Mouse (Mus musculus): ENCODE data around the gene Fscn2. TPM values are rescaled to one million over a fixed set of nuclear protein-coding genes. Genes with fewer than 3 reads are reported as not detected.
"Not testable (repeated sequence)": the region's sequence is repeated elsewhere in the genome, so short reads cannot be mapped to it uniquely, and the experiment has no call there.

The Fscn2 gene
- polyA plus RNA-seq, 1 experiment from 2014 or later, result 1.4 TPM

GRCm38 (mm10) chr11:120335431-120336021 lies 25.8 kb upstream of the Fscn2 start:
- H3K27ac ChIP-seq (replicated peaks), result no peak overlapping the region
- no peak overlapping the region for H3K9ac ChIP-seq (replicated peaks)
- no peak for ATAC-seq (ENCODE audit: low FRiP score)
- H3K36me3 ChIP-seq, result no peaks in the 10 kb centered on the region
- no peaks in the 10 kb centered on the region for H3K4me1 ChIP-seq
- H3K4me2 ChIP-seq, result no peak overlapping the region
- 0 out of 2 replicates have a peak, but pooled peaks cover 3% of the 10 kb centered on the region for H3K9me3 ChIP-seq (replicated peaks)
- 83% methylated on average over 6 of the region's 6 CpGs for WGBS
- no peaks in the 10 kb centered on the region for H3K27me3 ChIP-seq (replicated peaks)
- no peak overlapping the region for H3K4me3 ChIP-seq (replicated peaks)

DNA sequence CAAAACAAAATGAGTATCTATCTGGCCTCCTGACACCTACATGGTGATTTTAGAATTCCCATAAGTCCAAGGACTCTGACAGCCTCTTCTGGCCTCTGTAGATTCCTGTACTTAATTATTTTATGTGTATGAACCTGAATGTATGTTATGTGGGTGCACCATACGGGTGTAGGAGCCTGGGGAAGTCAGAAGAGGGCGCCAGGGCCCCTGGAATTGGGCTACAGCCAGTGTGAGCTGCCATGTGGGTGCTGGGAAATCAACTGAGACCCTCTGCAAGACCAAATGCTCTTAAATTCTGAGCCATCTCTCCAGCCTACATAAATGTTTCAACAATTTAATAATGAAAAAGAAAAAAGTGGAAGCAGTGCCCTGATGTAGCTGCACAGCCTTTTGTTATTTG lies 23.9 kb upstream of the Fscn2 start:
- Histone ChIP-seq H3K9ac (replicated peaks) (no peak overlapping the region), H3K27ac (replicated peaks) (no peak overlapping the region), H3K9me3 (replicated peaks) (0 out of 2 replicates have a peak, but pooled peaks cover 3% of the 10 kb centered on the region), H3K36me3 (no peaks in the 10 kb centered on the region), H3K4me1 (no peaks in the 10 kb centered on the region), H3K27me3 (replicated peaks) (no peaks in the 10 kb centered on the region), H3K4me2 (no peak overlapping the region), H3K4me3 (replicated peaks) (no peak overlapping the region)
- ATAC-seq (ENCODE audit: low FRiP score), result no peak
- WGBS, result 42% methylated on average over 2 of the region's 2 CpGs

- 75% methylated on average over 3 of the region's 3 CpGs for WGBS
- no peak overlapping the region for H3K9ac ChIP-seq (replicated peaks)
- no peak for ATAC-seq (ENCODE audit: low FRiP score)
Measured at GRCm38 (mm10) chr11:120338786-120339185, 22.5 kb upstream of the Fscn2 start.

GRCm38 (mm10) chr11:120339978-120340513 lies 21.3 kb upstream of the Fscn2 start:
- 91% methylated on average over 10 of the region's 10 CpGs for WGBS
- peaks cover 16% of the 10 kb centered on the region for H3K4me1 ChIP-seq
- H3K9ac ChIP-seq (replicated peaks), result no peak overlapping the region
- H3K4me2 ChIP-seq, result no peak overlapping the region
- no peak overlapping the region for H3K27ac ChIP-seq (replicated peaks)
- no peaks in the 10 kb centered on the region for H3K27me3 ChIP-seq (replicated peaks)
- H3K4me3 ChIP-seq (replicated peaks), result no peak overlapping the region
- no peak for ATAC-seq (ENCODE audit: low FRiP score)
- H3K36me3 ChIP-seq, result peaks cover 2% of the 10 kb centered on the region
- H3K9me3 ChIP-seq (replicated peaks), result no peaks in the 10 kb centered on the region

More at GRCm38 (mm10) chr11:120338786-120339185, 22.5 kb upstream of the Fscn2 start:
- H3K9me3 ChIP-seq (replicated peaks), result 0 out of 2 replicates have a peak, but pooled peaks cover 3% of the 10 kb centered on the region
- H3K4me3 ChIP-seq (replicated peaks), result no peak overlapping the region
- no peak overlapping the region for H3K27ac ChIP-seq (replicated peaks)
- H3K4me2 ChIP-seq, result no peak overlapping the region
- H3K4me1 ChIP-seq, result peaks cover 3% of the 10 kb centered on the region; the same call in 1 of the 2 replicates
- H3K27me3 ChIP-seq (replicated peaks), result no peaks in the 10 kb centered on the region
- no peaks in the 10 kb centered on the region for H3K36me3 ChIP-seq

DNA sequence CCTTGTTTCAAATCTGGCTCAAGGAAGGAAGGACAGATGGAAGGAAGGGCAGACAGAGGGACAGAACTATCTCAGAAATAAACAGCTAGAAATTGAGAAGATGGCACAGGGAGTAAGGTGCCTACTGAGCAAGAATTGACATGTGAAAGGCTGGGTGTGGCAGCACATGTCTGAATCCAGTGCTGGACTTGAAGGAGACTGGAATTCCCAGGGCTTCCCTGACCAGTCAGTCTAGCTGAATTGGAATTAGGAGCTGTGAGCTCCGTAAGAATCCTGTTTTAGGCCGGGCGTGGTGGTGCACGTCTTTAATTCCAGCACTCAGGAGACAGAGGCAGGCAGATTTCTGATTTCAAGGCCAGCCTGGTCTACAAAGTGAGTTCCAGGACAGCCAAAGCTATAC lies 19.7 kb upstream of the Fscn2 start:
- peaks cover 21% of the 10 kb centered on the region for H3K4me1 ChIP-seq
- H3K9ac ChIP-seq (replicated peaks), result no peak overlapping the region
- no peaks in the 10 kb centered on the region for H3K27me3 ChIP-seq (replicated peaks)
- no peak for ATAC-seq (ENCODE audit: low FRiP score)
- WGBS, result 97% methylated on average over 4 of the region's 4 CpGs
- peaks cover 6% of the 10 kb centered on the region for H3K36me3 ChIP-seq
- H3K4me2 ChIP-seq, result no peak overlapping the region
- H3K9me3 ChIP-seq (replicated peaks), result no peaks in the 10 kb centered on the region
- no peak overlapping the region for H3K27ac ChIP-seq (replicated peaks)
- no peak overlapping the region for H3K4me3 ChIP-seq (replicated peaks)

GRCm38 (mm10) chr11:120342656-120343160 lies 18.6 kb upstream of the Fscn2 start:
- ATAC-seq (ENCODE audit: low FRiP score), result no peak
- Histone ChIP-seq H3K36me3 (peaks cover 6% of the 10 kb centered on the region), H3K9ac (replicated peaks) (no peak overlapping the region), H3K27me3 (replicated peaks) (no peaks in the 10 kb centered on the region), H3K4me3 (replicated peaks) (no peak overlapping the region), H3K9me3 (replicated peaks) (no peaks in the 10 kb centered on the region), H3K4me2 (no peak overlapping the region), H3K4me1 (peaks cover 21% of the 10 kb centered on the region), H3K27ac (replicated peaks) (no peak overlapping the region)
- 91% methylated on average over 5 of the region's 5 CpGs for WGBS

DNA sequence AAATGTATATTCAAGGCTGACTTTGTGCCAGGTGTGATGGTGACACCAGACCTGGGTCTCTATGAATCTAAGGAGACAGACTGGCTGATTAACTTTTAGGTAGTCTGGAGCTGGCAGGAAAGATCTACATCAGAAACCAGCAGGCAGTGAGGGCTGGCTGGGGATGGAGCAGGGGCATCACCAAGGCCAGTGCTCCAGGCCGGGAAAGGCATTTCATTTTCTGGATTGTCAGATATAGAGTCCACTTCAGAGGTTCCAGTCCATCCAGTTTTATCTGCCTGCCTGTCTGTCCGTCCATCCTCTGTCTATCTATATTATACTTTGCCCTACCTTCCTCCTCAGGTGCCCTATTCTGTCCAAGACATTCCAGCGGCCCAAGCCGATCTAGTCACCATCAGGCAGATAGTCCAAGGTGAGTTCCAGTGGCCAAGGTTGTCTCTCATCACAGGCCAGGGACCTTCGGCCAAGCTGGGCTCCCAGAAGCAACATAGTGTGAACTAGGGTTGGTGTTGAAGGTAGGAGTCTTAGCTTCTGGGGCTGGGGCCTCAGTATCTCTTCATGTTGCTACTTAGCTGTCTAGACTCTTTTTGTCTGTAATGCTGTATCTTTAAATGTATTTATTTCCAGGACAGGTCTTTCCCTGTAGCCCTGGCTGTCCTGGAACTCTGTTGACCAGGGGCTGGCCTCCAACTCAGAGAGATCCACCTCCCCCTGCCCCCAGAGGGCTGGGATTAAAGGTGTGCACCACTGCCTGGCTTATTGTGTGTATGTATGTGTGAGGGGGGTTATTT lies 17.6 kb upstream of the Fscn2 start:
- peak overlapping the region; percentile 45 for H3K27ac ChIP-seq (replicated peaks)
- H3K4me2 ChIP-seq, result peak overlapping the region; percentile 81
- 78% methylated on average over 5 of the region's 5 CpGs for WGBS
- H3K36me3 ChIP-seq, result peaks cover 6% of the 10 kb centered on the region
- no peak for ATAC-seq (ENCODE audit: low FRiP score)
- peaks cover 21% of the 10 kb centered on the region for H3K4me1 ChIP-seq
- H3K9ac ChIP-seq (replicated peaks), result no peak overlapping the region
- H3K4me3 ChIP-seq (replicated peaks), result no peak overlapping the region
- H3K27me3 ChIP-seq (replicated peaks), result no peaks in the 10 kb centered on the region
- no peaks in the 10 kb centered on the region for H3K9me3 ChIP-seq (replicated peaks)

GRCm38 (mm10) chr11:120344310-120344920 lies 16.9 kb upstream of the Fscn2 start:
- H3K4me2 ChIP-seq, result peak overlapping the region; percentile 81
- H3K36me3 ChIP-seq, result peaks cover 6% of the 10 kb centered on the region
- no peaks in the 10 kb centered on the region for H3K9me3 ChIP-seq (replicated peaks)
- H3K9ac ChIP-seq (replicated peaks), result no peak overlapping the region
- 60% methylated on average over 5 of the region's 5 CpGs for WGBS
- no peak for ATAC-seq (ENCODE audit: low FRiP score)
- H3K27me3 ChIP-seq (replicated peaks), result no peaks in the 10 kb centered on the region
- peaks cover 25% of the 10 kb centered on the region for H3K4me1 ChIP-seq
- peak overlapping the region; percentile 40; the same call in 1 of the 2 replicates for H3K4me3 ChIP-seq (replicated peaks)
- peak overlapping the region; percentile 45 for H3K27ac ChIP-seq (replicated peaks)

GRCm38 (mm10) chr11:120345067-120345681 lies 16.2 kb upstream of the Fscn2 start:
- H3K9me3 ChIP-seq (replicated peaks), result no peaks in the 10 kb centered on the region
- H3K36me3 ChIP-seq, result peaks cover 6% of the 10 kb centered on the region
- H3K27me3 ChIP-seq (replicated peaks), result no peaks in the 10 kb centered on the region
- peaks cover 30% of the 10 kb centered on the region for H3K4me1 ChIP-seq
- H3K27ac ChIP-seq (replicated peaks), result peak overlapping the region; percentile 51; the same call in 1 of the 2 replicates
- peak overlapping the region; percentile 54 for H3K9ac ChIP-seq (replicated peaks)
- H3K4me2 ChIP-seq, result peak overlapping the region; percentile 81
- 24% methylated on average over 1 of the region's 1 CpGs for WGBS
- ATAC-seq (ENCODE audit: low FRiP score), result no peak
- peak overlapping the region; percentile 40 for H3K4me3 ChIP-seq (replicated peaks)

DNA sequence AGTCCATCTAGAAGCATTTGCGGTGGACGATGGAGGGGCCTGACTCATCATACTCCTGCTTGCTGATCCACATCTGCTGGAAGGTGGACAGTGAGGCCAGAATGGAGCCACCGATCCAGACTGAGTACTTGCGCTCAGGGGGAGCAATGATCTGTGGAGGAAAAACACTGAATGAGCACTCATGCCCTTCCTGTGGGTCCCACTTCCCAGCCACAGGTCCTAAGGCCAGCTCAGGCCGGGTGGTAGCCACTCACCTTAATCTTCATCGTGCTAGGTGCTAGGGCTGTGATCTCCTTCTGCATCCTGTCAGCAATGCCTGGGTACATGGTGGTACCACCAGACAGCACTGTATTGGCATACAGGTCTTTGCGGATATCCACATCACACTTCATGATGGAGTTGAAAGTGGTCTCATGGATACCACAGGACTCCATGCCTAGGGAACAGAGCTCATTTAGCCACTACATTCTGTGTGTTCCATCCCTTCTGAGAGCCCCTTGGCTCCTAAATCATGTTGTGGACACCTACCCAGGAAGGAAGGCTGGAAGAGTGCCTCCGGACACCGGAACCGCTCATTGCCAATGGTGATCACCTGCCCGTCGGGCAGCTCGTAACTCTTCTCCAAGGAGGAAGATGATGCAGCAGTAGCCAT lies 14.8 kb upstream of the Fscn2 start:
- not testable (repeated sequence) for H3K27me3 ChIP-seq (replicated peaks); H3K27ac ChIP-seq (replicated peaks); ATAC-seq (ENCODE audit: low FRiP score); H3K9me3 ChIP-seq (replicated peaks); H3K36me3 ChIP-seq
- Histone ChIP-seq H3K4me1 (peaks cover 44% of the 10 kb centered on the region), H3K4me3 (replicated peaks) (peak overlapping the region; percentile 47), H3K9ac (replicated peaks) (peak overlapping the region; percentile 50), H3K4me2 (peak overlapping the region; percentile 70)
- WGBS, result 43% methylated on average over 11 of the region's 13 CpGs

DNA sequence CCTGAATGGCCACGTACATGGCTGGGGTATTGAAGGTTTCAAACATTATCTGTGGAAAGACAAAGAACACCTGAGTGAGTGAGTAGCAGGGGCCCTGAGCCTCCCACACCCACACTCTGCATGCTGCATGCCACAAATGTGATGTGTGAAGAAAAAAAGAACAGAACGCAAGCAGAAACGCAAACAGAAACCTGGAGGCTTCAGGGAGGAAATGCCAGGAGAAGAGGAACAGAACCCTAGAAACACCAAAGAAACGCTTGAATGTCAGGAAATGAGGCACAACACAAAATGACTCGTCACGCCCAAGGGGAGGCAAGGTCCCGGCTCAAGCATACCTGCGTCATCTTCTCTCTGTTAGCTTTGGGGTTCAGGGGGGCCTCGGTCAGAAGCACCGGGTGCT lies 14.0 kb upstream of the Fscn2 start:
- ATAC-seq (ENCODE audit: low FRiP score), result no peak
- H3K27me3 ChIP-seq (replicated peaks), result no peaks in the 10 kb centered on the region
- peak overlapping the region; percentile 100 for H3K27ac ChIP-seq (replicated peaks)
- H3K4me2 ChIP-seq, result peak overlapping the region; percentile 92
- peaks cover 51% of the 10 kb centered on the region for H3K4me1 ChIP-seq
- H3K36me3 ChIP-seq, result peaks cover 6% of the 10 kb centered on the region
- H3K9ac ChIP-seq (replicated peaks), result peak overlapping the region; percentile 100
- H3K4me3 ChIP-seq (replicated peaks), result peak overlapping the region; percentile 98
- H3K9me3 ChIP-seq (replicated peaks), result no peaks in the 10 kb centered on the region
- WGBS, result 3% methylated on average over 10 of the region's 10 CpGs

All from neural tube, embryonic 15.5 days (tissue).